Mouse (Mus musculus) urinary bladder, postnatal 10 days (tissue): ENCODE results near the gene Dpp8.
"Not testable (repeated sequence)": the region's sequence is repeated elsewhere in the genome, so short reads cannot be mapped to it uniquely, and the experiment has no call there.

ENCODE experiments used
- DNase-seq: peaks from one replicate; pipeline ENCODE4 v3.0.0; 2022; ENCODE audit warnings: low spot score

The Dpp8 gene

GRCm38 (mm10) chr9:65021887-65022579 is 10.2 kb upstream of the Dpp8 start:
- no peak for DNase-seq

GRCm38 (mm10) chr9:65022580-65023135 is 9.6 kb upstream of the Dpp8 start:
- DNase-seq, result no peak

- no peak for DNase-seq
These were observed 8.8 kb upstream of the Dpp8 start for GRCm38 (mm10) chr9:65023447-65023846.

GRCm38 (mm10) chr9:65027241-65027640 is 5.0 kb upstream of the Dpp8 start:
- DNase-seq, result no peak

GRCm38 (mm10) chr9:65028313-65028712 is 3.9 kb upstream of the Dpp8 start:
- DNase-seq, result no peak

- DNase-seq, result not testable (repeated sequence)
These were observed 859 bp upstream of the Dpp8 start for GRCm38 (mm10) chr9:65031355-65031754.

- DNase-seq, result no peak
These were observed 333 bp upstream of the Dpp8 start for GRCm38 (mm10) chr9:65031894-65032268.

- no peak for DNase-seq
These were observed 4.2 kb downstream of the Dpp8 start for GRCm38 (mm10) chr9:65036456-65036855.

- no peak for DNase-seq
These were observed 4.6 kb downstream of the Dpp8 start for GRCm38 (mm10) chr9:65036861-65037260.

- no peak for DNase-seq
These were observed 9.2 kb downstream of the Dpp8 start for GRCm38 (mm10) chr9:65041430-65041829.

GRCm38 (mm10) chr9:65046993-65047392 is 14.8 kb downstream of the Dpp8 start:
- DNase-seq, result no peak

- no peak for DNase-seq
These were observed 17.2 kb downstream of the Dpp8 start for GRCm38 (mm10) chr9:65049422-65049821.

- DNase-seq, result no peak
These were observed 18.8 kb downstream of the Dpp8 start for GRCm38 (mm10) chr9:65050981-65051380.

GRCm38 (mm10) chr9:65064251-65064650 is 32.0 kb downstream of the Dpp8 start:
- DNase-seq, result no peak

- DNase-seq, result no peak
These were observed 38.4 kb downstream of the Dpp8 start for GRCm38 (mm10) chr9:65070587-65070986.

GRCm38 (mm10) chr9:65073555-65073954 is 41.3 kb downstream of the Dpp8 start:
- DNase-seq, result no peak

- DNase-seq, result no peak
These were observed 42.0 kb downstream of the Dpp8 start for GRCm38 (mm10) chr9:65074251-65074650.

- DNase-seq, result no peak
These were observed 42.8 kb downstream of the Dpp8 start for GRCm38 (mm10) chr9:65074855-65075493.

- DNase-seq, result no peak
These were observed 45.3 kb downstream of the Dpp8 start for GRCm38 (mm10) chr9:65077536-65077935.

- not testable (repeated sequence) for DNase-seq
These were observed 47.9 kb downstream of the Dpp8 start for GRCm38 (mm10) chr9:65080141-65080540.

- no peak for DNase-seq
These were observed 51.0 kb downstream of the Dpp8 start for GRCm38 (mm10) chr9:65083075-65083765.

- DNase-seq, result no peak
These were observed 52.1 kb downstream of the Dpp8 start for GRCm38 (mm10) chr9:65084198-65084807.
